Mouse (Mus musculus): Measurements from ENCODE around the gene Jade2. TPM values are rescaled to one million over a fixed set of nuclear protein-coding genes. Genes with fewer than 3 reads are reported as not detected.
A peak's percentile ranks its signal among the peaks of the same experiment; 100 is the strongest.

The Jade2 gene
- total and polyA plus RNA-seq, 3 experiments, result 25.6 to 60.1 (median 58.2) TPM

DNA sequence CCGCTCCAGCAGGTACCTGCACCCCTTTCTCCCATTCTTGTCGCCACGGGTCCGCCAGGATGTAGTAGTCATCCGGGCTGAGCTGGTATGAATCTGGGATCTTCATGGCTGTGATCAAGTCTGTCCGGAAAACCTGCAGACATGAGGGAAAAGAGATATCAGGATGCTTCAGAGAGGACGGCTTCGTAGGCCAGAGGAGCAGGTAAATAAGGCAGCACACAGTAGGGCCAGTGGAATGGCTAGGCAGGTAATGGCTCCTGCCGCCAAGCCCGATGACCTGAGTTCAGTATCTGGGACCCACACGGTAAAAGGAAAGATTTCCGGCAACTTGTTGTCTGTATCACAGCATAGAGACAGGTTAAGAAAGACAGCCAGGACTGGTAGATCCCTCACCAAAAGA lies 21.9 kb downstream of the Jade2 start:
- H3K9ac ChIP-seq (ENCODE audit: insufficient read depth, low read depth), result peak overlapping the region; percentile 31
- dilution Hi-C loops (cut with MboI; ENCODE audit: extremely low pct_ligation_motif_present, extremely low pct_unique_long_range_greater_than_20kb, low sequenced_read_pairs), result no loop called here
- peaks cover 57% of the 10 kb centered on the region for H3K79me2 ChIP-seq (replicated peaks; ENCODE audit: control insufficient read depth, extremely low read depth, insufficient read depth, poor library complexity, severe bottlenecking)
- H3K9me3 ChIP-seq (replicated peaks; ENCODE audit: low read length), result peaks cover 5% of the 10 kb centered on the region
- in situ Hi-C loops (cut with MboI; ENCODE audit: low pct_ligation_motif_present, low pct_unique_long_range_greater_than_20kb, low sequenced_read_pairs), result no loop called here
- H3K36me3 ChIP-seq (replicated peaks in 1 of 2; ENCODE audit: control insufficient read depth in 1 of 2, insufficient read depth in 1 of 2, low read length in 1 of 2), result peaks cover 68 to 80% of the 10 kb centered on the region in 2 experiments
- H3K4me1 ChIP-seq (ENCODE audit: control insufficient read depth in 1 of 2, insufficient read depth in 2 of 2), result peaks cover 83 to 97% of the 10 kb centered on the region in 2 experiments
- H3K27me3 ChIP-seq (replicated peaks), result no peaks in the 10 kb centered on the region
- peak overlapping the region; percentile 35; the same call in 1 of the 2 replicates for H3K4me2 ChIP-seq (ENCODE audit: insufficient read depth, low read depth, poor library complexity, severe bottlenecking)
- H3K4me3 ChIP-seq (replicated peaks in 1 of 3; ENCODE audit: low read depth in 2 of 3, low read length in 2 of 3, poor library complexity in 1 of 3), result peak overlapping the region in 2 of 3 experiments; percentile 16 to 23
- TF ChIP-seq TCF12 (IDR thresholded peaks at IDR 0.05; ENCODE audit: low read depth, low read length) (0 out of 2 replicates have a peak, but pooled peaks have one; percentile 1), ZKSCAN1 (IDR thresholded peaks at IDR 0.05; ENCODE audit: borderline replicate concordance, low read depth, low read length) (peak; percentile 84), ETS1 (conservative IDR thresholded peaks at IDR 0.05; ENCODE audit: low read depth, low read length) (no peak)
- no peak for DNase-seq (ENCODE audit: extremely low read depth)
- H3K27ac ChIP-seq (ENCODE audit: insufficient read depth, low read depth), result peak overlapping the region; percentile 95

DNA sequence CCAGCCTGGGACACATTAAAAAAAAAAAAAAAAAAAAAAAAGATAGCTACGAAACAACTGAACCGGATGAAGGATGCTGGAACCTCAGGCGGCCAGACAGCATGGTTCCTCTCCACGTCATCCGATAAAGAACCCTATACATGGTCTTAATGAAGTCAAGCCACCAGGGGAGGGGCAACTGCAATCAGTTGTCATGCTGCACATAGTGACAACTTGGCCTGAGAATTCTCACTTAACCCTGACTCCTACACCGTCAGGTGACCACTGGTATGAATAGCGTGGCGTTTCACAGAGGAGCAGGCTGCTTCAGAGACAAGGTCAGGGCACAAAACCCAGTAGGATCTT lies 23.4 kb downstream of the Jade2 start:
- peaks cover 80 to 90% of the 10 kb centered on the region in 2 experiments for H3K4me1 ChIP-seq (ENCODE audit: control insufficient read depth in 1 of 2, insufficient read depth in 2 of 2)
- dilution Hi-C loops (cut with MboI; ENCODE audit: extremely low pct_ligation_motif_present, extremely low pct_unique_long_range_greater_than_20kb, low sequenced_read_pairs), result no loop called here

DNA sequence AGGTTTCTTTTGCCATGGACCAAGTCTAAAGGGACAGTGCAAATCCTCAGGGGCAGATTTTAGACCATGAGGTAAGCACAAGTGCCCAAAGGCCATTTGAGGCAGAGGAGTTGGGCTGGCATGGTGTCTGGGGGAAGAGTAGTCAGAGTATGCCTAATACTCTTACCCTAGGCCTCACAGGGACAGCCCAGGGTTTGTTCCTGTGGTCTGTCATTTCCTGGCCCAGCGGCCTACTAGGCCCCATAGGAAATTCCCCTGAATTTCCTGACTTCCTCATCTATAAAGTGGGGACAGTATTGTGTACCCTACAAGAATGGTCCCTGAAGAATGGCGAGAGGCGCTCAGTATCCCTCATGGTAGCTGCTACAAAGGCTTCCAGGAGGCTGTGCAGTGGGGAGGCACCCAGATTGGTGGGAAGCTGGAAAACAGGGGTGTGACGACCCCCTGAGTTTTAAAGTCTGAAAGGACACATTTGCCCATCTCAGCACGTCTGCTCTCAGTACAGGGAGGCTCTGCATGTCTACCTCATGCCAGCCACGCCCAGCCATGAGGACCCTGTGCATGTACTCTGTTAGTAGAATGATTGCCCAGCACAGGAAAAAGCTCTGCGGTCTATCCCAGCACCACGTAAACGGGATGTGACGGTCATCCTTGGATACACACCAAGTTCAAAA lies 23.9 kb downstream of the Jade2 start:
- peak overlapping the region in 2 of 3 experiments; percentile 14 to 40 for H3K4me3 ChIP-seq (replicated peaks in 1 of 3; ENCODE audit: low read depth in 2 of 3, low read length in 2 of 3, poor library complexity in 1 of 3)
- peak overlapping the region; percentile 99 for H3K27ac ChIP-seq (ENCODE audit: insufficient read depth, low read depth)
- peak overlapping the region; percentile 60 for H3K4me2 ChIP-seq (ENCODE audit: insufficient read depth, low read depth, poor library complexity, severe bottlenecking)
- dilution Hi-C loops (cut with MboI; ENCODE audit: extremely low pct_ligation_motif_present, extremely low pct_unique_long_range_greater_than_20kb, low sequenced_read_pairs) (no loop called here), in situ Hi-C loops (cut with MboI; ENCODE audit: low pct_ligation_motif_present, low pct_unique_long_range_greater_than_20kb, low sequenced_read_pairs) (no loop called here)
- peaks cover 49% of the 10 kb centered on the region for H3K79me2 ChIP-seq (replicated peaks; ENCODE audit: control insufficient read depth, extremely low read depth, insufficient read depth, poor library complexity, severe bottlenecking)
- DNase-seq (ENCODE audit: extremely low read depth), result peak; percentile 88
- H3K36me3 ChIP-seq (replicated peaks in 1 of 2; ENCODE audit: control insufficient read depth in 1 of 2, insufficient read depth in 1 of 2, low read length in 1 of 2), result peaks cover 70 to 80% of the 10 kb centered on the region in 2 experiments
- no peaks in the 10 kb centered on the region for H3K27me3 ChIP-seq (replicated peaks)
- H3K4me1 ChIP-seq (ENCODE audit: control insufficient read depth in 1 of 2, insufficient read depth in 2 of 2), result peaks cover 74 to 85% of the 10 kb centered on the region in 2 experiments
- peaks cover 5% of the 10 kb centered on the region for H3K9me3 ChIP-seq (replicated peaks; ENCODE audit: low read length)
- H3K9ac ChIP-seq (ENCODE audit: insufficient read depth, low read depth), result peak overlapping the region; percentile 72
- peak; percentile 99 for TF ChIP-seq TCF12 (IDR thresholded peaks at IDR 0.05; ENCODE audit: low read depth, low read length)
- TF ChIP-seq POLR2AphosphoS2 (IDR thresholded peaks at IDR 0.05; ENCODE audit: low read depth, low read length), result 0 out of 2 replicates have a peak, but pooled peaks have one; percentile 68
- peak; percentile 99 for TF ChIP-seq EP300 (IDR thresholded peaks at IDR 0.05; ENCODE audit: low read length)
- TF ChIP-seq IRF4 (IDR thresholded peaks at IDR 0.05; ENCODE audit: low read depth, low read length), result peak; percentile 92
- TF ChIP-seq ETS1 (conservative IDR thresholded peaks at IDR 0.05; ENCODE audit: low read depth, low read length), result peak; percentile 91
- 0 out of 2 replicates have a peak, but pooled peaks have one; percentile 15 for TF ChIP-seq E2F4 (IDR thresholded peaks at IDR 0.05; ENCODE audit: insufficient replicate concordance, low read depth, low read length)
- TF ChIP-seq MAZ (IDR thresholded peaks at IDR 0.05; ENCODE audit: low read depth, low read length), result peak; percentile 88
- TF ChIP-seq ZNF384 (IDR thresholded peaks at IDR 0.05; ENCODE audit: low read depth, low read length), result no peak
- TF ChIP-seq USF1 (IDR thresholded peaks at IDR 0.05; ENCODE audit: low read depth, low read length), result no peak
- peak; percentile 66 for TF ChIP-seq POLR2A (IDR thresholded peaks at IDR 0.05; ENCODE audit: low read depth, low read length)
- TF ChIP-seq MAX (IDR thresholded peaks at IDR 0.05; ENCODE audit: low read length), result peak; percentile 63
- TF ChIP-seq USF2 (conservative IDR thresholded peaks at IDR 0.05; ENCODE audit: low read depth, low read length), result no peak
- peak; percentile 94 for TF ChIP-seq CHD2 (IDR thresholded peaks at IDR 0.05; ENCODE audit: low read length)
- 0 out of 2 replicates have a peak, but pooled peaks have one; percentile 1 for TF ChIP-seq NRF1 (IDR thresholded peaks at IDR 0.05; ENCODE audit: low read depth, low read length)
- TF ChIP-seq BHLHE40 (IDR thresholded peaks at IDR 0.05; ENCODE audit: low read depth, low read length), result peak; percentile 88
- TF ChIP-seq ZMIZ1 (IDR thresholded peaks at IDR 0.05; ENCODE audit: low read depth, low read length), result peak; percentile 82; the same call in 1 of the 2 replicates
- TF ChIP-seq ELF1 (IDR thresholded peaks at IDR 0.05; ENCODE audit: low read depth, low read length), result peak; percentile 82

More for the DNA sequence above, 23.4 kb downstream of the Jade2 start:
- Histone ChIP-seq H3K9me3 (replicated peaks; ENCODE audit: low read length) (peaks cover 5% of the 10 kb centered on the region), H3K79me2 (replicated peaks; ENCODE audit: control insufficient read depth, extremely low read depth, insufficient read depth, poor library complexity, severe bottlenecking) (peaks cover 52% of the 10 kb centered on the region), H3K4me3 (replicated peaks in 1 of 3; ENCODE audit: low read depth in 2 of 3, low read length in 2 of 3, poor library complexity in 1 of 3) (peak overlapping the region in 1 of 3 experiments; percentile 16), H3K9ac (ENCODE audit: insufficient read depth, low read depth) (peak overlapping the region; percentile 30; the same call in 1 of the 2 replicates), H3K27me3 (replicated peaks) (no peaks in the 10 kb centered on the region), H3K4me2 (ENCODE audit: insufficient read depth, low read depth, poor library complexity, severe bottlenecking) (no peak overlapping the region), H3K36me3 (replicated peaks in 1 of 2; ENCODE audit: control insufficient read depth in 1 of 2, insufficient read depth in 1 of 2, low read length in 1 of 2) (peaks cover 72 to 81% of the 10 kb centered on the region in 2 experiments), H3K27ac (ENCODE audit: insufficient read depth, low read depth) (peak overlapping the region; percentile 99)
- in situ Hi-C loops (cut with MboI; ENCODE audit: low pct_ligation_motif_present, low pct_unique_long_range_greater_than_20kb, low sequenced_read_pairs), result no loop called here
- peak; percentile 80 for DNase-seq (ENCODE audit: extremely low read depth)
- TF ChIP-seq CHD1 (IDR thresholded peaks at IDR 0.05; ENCODE audit: low read depth, low read length), result no peak
- TF ChIP-seq BHLHE40 (IDR thresholded peaks at IDR 0.05; ENCODE audit: low read depth, low read length), result peak; percentile 51; the same call in 1 of the 2 replicates
- peak; percentile 89 for TF ChIP-seq ZNF384 (IDR thresholded peaks at IDR 0.05; ENCODE audit: low read depth, low read length)
- TF ChIP-seq ELF1 (IDR thresholded peaks at IDR 0.05; ENCODE audit: low read depth, low read length), result 0 out of 2 replicates have a peak, but pooled peaks have one; percentile 5
- TF ChIP-seq ETS1 (conservative IDR thresholded peaks at IDR 0.05; ENCODE audit: low read depth, low read length), result peak; percentile 53
- TF ChIP-seq TCF12 (IDR thresholded peaks at IDR 0.05; ENCODE audit: low read depth, low read length), result 0 out of 2 replicates have a peak, but pooled peaks have one; percentile 2
- no peak for TF ChIP-seq IRF4 (IDR thresholded peaks at IDR 0.05; ENCODE audit: low read depth, low read length)
- no peak for TF ChIP-seq PAX5 (IDR thresholded peaks at IDR 0.05; ENCODE audit: low read length)
- peak; percentile 26; the same call in 1 of the 2 replicates for TF ChIP-seq USF1 (IDR thresholded peaks at IDR 0.05; ENCODE audit: low read depth, low read length)
- TF ChIP-seq MXI1 (IDR thresholded peaks at IDR 0.05; ENCODE audit: low read depth, low read length), result peak; percentile 6; the same call in 1 of the 2 replicates
- no peak; the same call in 1 of the 2 replicates for TF ChIP-seq MYC (IDR thresholded peaks at IDR 0.05; ENCODE audit: low read depth, low read length)
- 0 out of 2 replicates have a peak, but pooled peaks have one; percentile 2 for TF ChIP-seq POLR2AphosphoS2 (IDR thresholded peaks at IDR 0.05; ENCODE audit: low read depth, low read length)
- no peak for TF ChIP-seq USF2 (conservative IDR thresholded peaks at IDR 0.05; ENCODE audit: low read depth, low read length)
